In genomic region chr16:32829104-32829503, GRCm38 (mm10) we compare ENCODE assay signal across 26 mouse cellular contexts. TPM values are rescaled to one million over a fixed set of nuclear protein-coding genes. Genes with fewer than 3 reads are reported as not detected.
DNase-seq lines count a peak whose midpoint lies in the region; TF ChIP-seq lines count a peak whose summit lies in the region.
"Had no signal": no experiment of that assay in that cellular context is flagged by ENCODE, and none has a peak within 500 bp of the region (broad histone marks: within the 10 kb centered on the region; RNA-seq: fewer than 3 reads in every experiment).

No protein-coding gene starts in this region.

- H3K9me3 ChIP-seq in MEL (replicated peaks; ENCODE audit: insufficient read depth, low read length), result no peaks in the 10 kb centered on the region
- H3K9me3 ChIP-seq: G1E had no signal

- H3K4me1 ChIP-seq in MEL (ENCODE audit: control insufficient read depth in 1 of 2, insufficient read depth in 2 of 2, low read length in 2 of 2), result peaks cover 0 to 14% of the 10 kb centered on the region in 2 experiments; a peak in 3 of 4 replicates

- TF ChIP-seq CTCF in MEL (IDR thresholded peaks at IDR 0.05 in 2 of 3, conservative IDR thresholded peaks at IDR 0.05 in 1 of 3; ENCODE audit: control insufficient read depth in 1 of 3, insufficient read depth in 1 of 3, low read depth in 2 of 3, low read length in 3 of 3, poor library complexity in 1 of 3, severe bottlenecking in 1 of 3), result peak in 1 of 3 experiments; percentile 8; a peak in 2 of 6 replicates
- TF ChIP-seq CTCF in gastrocnemius, adult 2 months (IDR thresholded peaks at IDR 0.05), result no peak

- TF ChIP-seq RAD21 in MEL (IDR thresholded peaks at IDR 0.05; ENCODE audit: low read depth, low read length), result no peak

- no peaks in the 10 kb centered on the region for H3K27me3 ChIP-seq in MEL (ENCODE audit: control insufficient read depth in 1 of 2, insufficient read depth in 2 of 2, low read length in 2 of 2)
- H3K27me3 ChIP-seq: CH12.LX, Patski had no signal

- intact Hi-C loops in gastrocnemius, postnatal 36 days (cut with DNase I), result no loop called here
- intact Hi-C loops in gastrocnemius, adult 2 months (cut with DNase I), result no loop called here

- no peak for TF ChIP-seq POLR2A in MEL (IDR thresholded peaks at IDR 0.05; ENCODE audit: control insufficient read depth in 1 of 2, insufficient read depth in 1 of 2, low read depth in 1 of 2, low read length in 2 of 2, poor library complexity in 1 of 2)

- peak; percentile 61 for DNase-seq in MEL (ENCODE audit: low read depth, low spot score)
- peak; percentile 72 for DNase-seq in MEL-GATA-1-ER (ENCODE audit: extremely low read depth, low read depth)
- no peak for DNase-seq in gastrocnemius, postnatal 36 days
- no peak for DNase-seq in gastrocnemius, adult 2 months
- DNase-seq: adrenal gland, adult 2 months; adrenal gland, adult 8-10 months; adrenal gland, postnatal 10 days; adrenal gland, postnatal 14 days; adrenal gland, postnatal 25 days; adrenal gland, postnatal 36 days; B cell, adult 2 months; cerebellum, adult 11 months; cerebellum, adult 11-12 months; cerebellum, adult 18-20 months; cerebellum, adult 2 months; cerebellum, adult 8-10 months had no signal

- H3K79me2 ChIP-seq in MEL (ENCODE audit: control insufficient read depth, insufficient read depth, low read length, poor library complexity), result no peaks in the 10 kb centered on the region

- TF ChIP-seq EP300 in MEL (IDR thresholded peaks at IDR 0.05; ENCODE audit: low read depth in 1 of 2, low read length in 2 of 2), result peak; percentile 60 to 70; a peak in 3 of 4 replicates

- H3K36me3 ChIP-seq in MEL (ENCODE audit: control insufficient read depth in 1 of 2, insufficient read depth in 2 of 2, low read length in 2 of 2), result peaks cover 0 to 13% of the 10 kb centered on the region in 2 experiments; a peak in 2 of 4 replicates

- no peak overlapping the region for H3K27ac ChIP-seq in MEL (ENCODE audit: control insufficient read depth, low read depth, low read length)
- H3K27ac ChIP-seq in gastrocnemius, adult 2 months, result no peak overlapping the region

- H3K4me3 ChIP-seq in MEL (ENCODE audit: control insufficient read depth in 1 of 2, insufficient read depth in 1 of 2, low read depth in 2 of 2, low read length in 2 of 2), result no peak overlapping the region
- H3K4me3 ChIP-seq in gastrocnemius, adult 2 months, result no peak overlapping the region

- no peak overlapping the region for H3K9ac ChIP-seq in MEL (ENCODE audit: control insufficient read depth, low read depth, low read length, poor library complexity, severe bottlenecking)

TF ChIP-seq in MEL, 35 proteins besides CTCF, POLR2A, EP300 and RAD21:
- TF ChIP-seq ZNF384 (IDR thresholded peaks at IDR 0.05; ENCODE audit: low read depth, low read length) (no peak), MAZ (IDR thresholded peaks at IDR 0.05; ENCODE audit: low read depth, low read length) (no peak), TBP (IDR thresholded peaks at IDR 0.05; ENCODE audit: low read depth, low read length) (no peak), ZKSCAN1 (IDR thresholded peaks at IDR 0.05; ENCODE audit: low read depth, low read length) (no peak), GATA1 (IDR thresholded peaks at IDR 0.05; ENCODE audit: low read depth, low read length) (peak; percentile 58), ZMIZ1 (IDR thresholded peaks at IDR 0.05; ENCODE audit: low read depth, low read length) (no peak), ZC3H11A (IDR thresholded peaks at IDR 0.05; ENCODE audit: low read depth, low read length) (no peak), POLR2AphosphoS2 (IDR thresholded peaks at IDR 0.05; ENCODE audit: low read length) (no peak), HCFC1 (IDR thresholded peaks at IDR 0.05; ENCODE audit: low read depth, low read length) (no peak), TCF12 (IDR thresholded peaks at IDR 0.05; ENCODE audit: low read depth, low read length) (peak; percentile 40; the same call in 1 of the 2 replicates), SMC3 (IDR thresholded peaks at IDR 0.05; ENCODE audit: low read depth, low read length) (no peak), ETS1 (IDR thresholded peaks at IDR 0.05; ENCODE audit: low read depth, low read length) (0 out of 2 replicates have a peak, but pooled peaks have one; percentile 32), RCOR1 (IDR thresholded peaks at IDR 0.05; ENCODE audit: low read depth, low read length) (peak; percentile 69; the same call in 1 of the 2 replicates), UBTF (IDR thresholded peaks at IDR 0.05; ENCODE audit: borderline replicate concordance, insufficient read depth, low read depth, low read length) (no peak), MYB (IDR thresholded peaks at IDR 0.05; ENCODE audit: low read depth, low read length) (no peak), KAT2A (conservative IDR thresholded peaks at IDR 0.05; ENCODE audit: low read depth, low read length) (no peak), TAL1 (IDR thresholded peaks at IDR 0.05; ENCODE audit: low read length) (peak; percentile 51), MYC (IDR thresholded peaks at IDR 0.05; ENCODE audit: low read depth, low read length) (no peak), MAX (IDR thresholded peaks at IDR 0.05; ENCODE audit: low read length) (no peak), ELF1 (IDR thresholded peaks at IDR 0.05; ENCODE audit: low read depth, low read length) (0 out of 2 replicates have a peak, but pooled peaks have one; percentile 10)

RNA-seq across cellular contexts. Expression of gene Smbd1, which starts 18.8 kb away (rescaled TPM):
- not detected in 2 replicates for total RNA-seq in MEL (2012; rRNA removed)
- not detected for polyA plus RNA-seq in MEL (2012; ENCODE audit: insufficient read depth in 1 of 2, insufficient read length in 2 of 2, low read depth in 1 of 2, low replicate concordance in 2 of 2, missing spikeins in 1 of 2)
- not detected for total RNA-seq in gastrocnemius, postnatal 36 days (2021)
- not detected for total RNA-seq in gastrocnemius, adult 2 months (2021)
- total RNA-seq: adrenal gland, adult 18-20 months; adrenal gland, adult 2 months; adrenal gland, adult 8-10 months; adrenal gland, postnatal 10 days; adrenal gland, postnatal 14 days; adrenal gland, postnatal 25 days; adrenal gland, postnatal 36 days; adrenal gland, postnatal 4 days; CH12.LX; G1E had no signal
- polyA plus RNA-seq: activated CD4-positive, CD25-positive, alpha-beta regulatory T cell, adult 4 months; adrenal gland, adult 2 months; brain, embryonic 14.5 days; C2C12; CD4-positive, CD25-positive, alpha-beta regulatory T cell, adult 4 months; cerebellum, adult 2 months; G1E; Patski had no signal

RNA-seq across cellular contexts. Expression of gene Muc20, which starts 31.9 kb away (rescaled TPM):
- total RNA-seq in MEL (2012; rRNA removed), result not detected in 2 replicates
- not detected for polyA plus RNA-seq in MEL (2012; ENCODE audit: insufficient read depth in 1 of 2, insufficient read length in 2 of 2, low read depth in 1 of 2, low replicate concordance in 2 of 2, missing spikeins in 1 of 2)
- under 1 TPM; 0.18 to 0.22 TPM for total RNA-seq in gastrocnemius, postnatal 36 days (2021)
- total RNA-seq in gastrocnemius, adult 2 months (2021), result under 1 TPM; 0.33 to 0.45 TPM
- total RNA-seq: adrenal gland, postnatal 36 days; ES-E14 had no signal
- polyA plus RNA-seq: adrenal gland, adult 2 months; C2C12; cerebellum, adult 2 months; G1E had no signal

RNA-seq across cellular contexts. Expression of gene Fyttd1, which starts 48.2 kb away (rescaled TPM):
- 74.8 and 76.0 TPM in 2 replicates for total RNA-seq in MEL (2012; rRNA removed)
- polyA plus RNA-seq in MEL (2012; ENCODE audit: insufficient read depth in 1 of 2, insufficient read length in 2 of 2, low read depth in 1 of 2, low replicate concordance in 2 of 2, missing spikeins in 1 of 2), result 10 to 100 TPM in 1 of 2 experiments, not detected in 1; 44.3 TPM
- total RNA-seq in gastrocnemius, postnatal 36 days (2021), result 10 to 100 TPM; 86.0 to 88.7 TPM
- total RNA-seq in gastrocnemius, adult 2 months (2021), result 10 to 100 TPM; 95.0 to 95.1 TPM

RNA-seq across cellular contexts. Expression of gene Rubcn, which starts 48.5 kb away (rescaled TPM):
- total RNA-seq in MEL (2012; rRNA removed), result 10.2 and 10.7 TPM in 2 replicates
- polyA plus RNA-seq in MEL (2012; ENCODE audit: insufficient read depth in 1 of 2, insufficient read length in 2 of 2, low read depth in 1 of 2, low replicate concordance in 2 of 2, missing spikeins in 1 of 2), result 10 to 100 TPM in 1 of 2 experiments, not detected in 1; 14.6 TPM
- 10 to 100 TPM; 23.9 to 25.4 TPM for total RNA-seq in gastrocnemius, postnatal 36 days (2021)
- total RNA-seq in gastrocnemius, adult 2 months (2021), result 10 to 100 TPM; 24.0 to 28.5 TPM

Comparison
In these comparisons a context has a peak if more than half of its experiments do, and no peak if none do; other contexts are left out.
1. DNase-seq: peak in MEL (single experiment) and MEL-GATA-1-ER (single experiment); none in gastrocnemius, postnatal 36 days (0 of 2) and gastrocnemius, adult 2 months (single experiment).